Mouse (Mus musculus) neutrophil, adult 65 days (primary cell): Measurements from ENCODE around the gene Lonp2. TPM values are rescaled to one million over a fixed set of nuclear protein-coding genes. Genes with fewer than 3 reads are reported as not detected.

Source experiments
- total RNA-seq: library from RNA; stranded (reverse); gene quantifications from 2 replicates; pipeline ENCODE4 v1.2.4, GENCODE M21; 2023

The Lonp2 gene
- total RNA-seq = 59.9 and 66.0 TPM in 2 replicates

GRCm38 (mm10) chr8:86623911-86624731, at the start of gene Lonp2:
Gene Lonp2 (plus strand): TSS chr8:86624043.

DNA sequence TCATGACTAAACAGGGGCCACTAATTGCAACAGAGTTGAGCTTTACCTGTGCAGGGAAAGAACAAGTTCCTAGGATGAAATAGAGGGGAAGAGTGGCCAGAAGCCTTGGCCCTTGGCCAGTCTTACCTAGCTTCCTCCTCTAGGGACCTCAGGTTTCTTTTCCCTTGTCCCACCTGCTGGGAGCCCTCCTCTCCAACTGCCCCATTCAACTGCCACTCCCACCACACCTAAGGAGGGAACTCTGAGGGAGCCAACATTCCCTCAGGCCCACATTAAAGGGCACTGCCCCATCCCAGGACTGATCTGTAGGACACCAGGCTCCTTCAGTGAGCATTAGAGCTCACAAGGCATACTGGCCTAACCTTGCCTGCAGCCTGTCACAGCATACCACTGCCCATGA, 43.4 kb upstream of the Lonp2 start, which contains the start of gene Abcc12:
TSS of gene Abcc12 (minus strand) at position 229 of the 400 bp plus-strand sequence.

GRCm38 (mm10) chr8:86745221-86745934, 121.5 kb downstream of the Lonp2 start, which contains the start of the genes Gm10638 and Siah1a:
Gene Gm10638 (plus strand): TSS chr8:86745699.
Gene Siah1a (minus strand): TSS chr8:86745934.

Other genes starting within 250 kb of the Lonp2 start
- gene Abcc12, start 43.4 kb upstream of the Lonp2 start, total RNA-seq = not detected in 2 replicates
- 0.54 TPM in 1 of 2 replicates, not detected in the other for gene Gm10638, start 121.7 kb downstream of the Lonp2 start, total RNA-seq
- 14.9 and 24.9 TPM in 2 replicates for gene Siah1a, start 121.9 kb downstream of the Lonp2 start, total RNA-seq